Mouse (Mus musculus) hindbrain, embryonic 12.5 days (tissue): ENCODE measurements around the gene Fbln1. TPM values are rescaled to one million over a fixed set of nuclear protein-coding genes. Genes with fewer than 3 reads are reported as not detected.
A peak's percentile ranks its signal among the peaks of the same experiment; 100 is the strongest.

Source experiments
- ATAC-seq: fragments of 200-750 bp; cut with Nextera tagmentation; 2 replicates; pipeline ENCODE4 v1.8.0; 2017; ENCODE audit warnings: moderate TSS enrichment; ENCODE audit not compliant: low FRiP score
- H3K27ac ChIP-seq: fragments of 300-500 bp; sonication (generic); 2 replicates; pipeline ENCODE4 v1.5.1; 2016; ENCODE audit warnings: mild to moderate bottlenecking
- H3K27me3 ChIP-seq: fragments of 300-500 bp; sonication (generic); 2 replicates; pipeline ENCODE4 v1.6.1; 2016; ENCODE audit warnings: mild to moderate bottlenecking
- H3K36me3 ChIP-seq: fragments of 300-500 bp; sonication (generic); 2 replicates; pipeline ENCODE4 v1.6.1; 2016; ENCODE audit warnings: mild to moderate bottlenecking
- H3K4me1 ChIP-seq: fragments of 300-500 bp; sonication (generic); 2 replicates; pipeline ENCODE4 v1.6.1; 2016
- H3K4me2 ChIP-seq: fragments of 300-500 bp; sonication (generic); replicated peaks from 2 replicates; pipeline ENCODE4 v1.6.1; 2016; ENCODE audit warnings: mild to moderate bottlenecking
- H3K4me3 ChIP-seq: fragments of 300-500 bp; sonication (generic); 2 replicates; pipeline ENCODE4 v1.5.1; 2016; ENCODE audit warnings: mild to moderate bottlenecking
- H3K9ac ChIP-seq: fragments of 300-500 bp; sonication (generic); 2 replicates; pipeline ENCODE4 v1.6.1; 2016; ENCODE audit warnings: mild to moderate bottlenecking, moderate library complexity
- H3K9me3 ChIP-seq: fragments of 300-500 bp; sonication (generic); replicated peaks from 2 replicates; pipeline ENCODE4 v1.6.1; 2016; ENCODE audit warnings: mild to moderate bottlenecking
- WGBS: fragments of 180-500 bp; shearing (Covaris S2); methylation state at CpG from one replicate; pipeline ENCODE4 v1.1.7; 2016; 5-methylcytosine and 5-hydroxymethylcytosine counted together
- polyA plus RNA-seq: library from polyadenylated mRNA; unstranded; fragments of >200 nt; fragmentation: Nextera tagmentation; extraction: Ambion mirVana; gene quantifications from 2 replicates; pipeline ENCODE4 v1.2.1, GENCODE M21; 2016

Gene Fbln1
- polyA plus RNA-seq, result 110 and 127 TPM in 2 replicates

GRCm38 (mm10) chr15:85205792-85206702, at the start of gene Fbln1:
Gene Fbln1, plus strand, starts transcription at chr15:85205949.
- peaks cover 17% of the 10 kb centered on the region for H3K27me3 ChIP-seq
- WGBS, result under 1% methylated on average over 64 of the region's 64 CpGs
- peaks cover 6% of the 10 kb centered on the region; the same call in 1 of the 2 replicates for H3K36me3 ChIP-seq

GRCm38 (mm10) chr15:85156198-85156597, 49.6 kb upstream of the Fbln1 start:
- Histone ChIP-seq H3K9ac (no peak overlapping the region), H3K27me3 (no peaks in the 10 kb centered on the region), H3K4me1 (no peaks in the 10 kb centered on the region), H3K9me3 (no peaks in the 10 kb centered on the region), H3K27ac (no peak overlapping the region), H3K4me3 (no peak overlapping the region), H3K4me2 (no peak overlapping the region), H3K36me3 (no peaks in the 10 kb centered on the region)
- no peak for ATAC-seq
- 74% methylated on average over 4 of the region's 4 CpGs for WGBS

More at GRCm38 (mm10) chr15:85205792-85206702, at the start of gene Fbln1:
- H3K27ac ChIP-seq, result peak within 1 kb of the TSS; percentile 46
- no peaks in the 10 kb centered on the region for H3K9me3 ChIP-seq
- H3K4me1 ChIP-seq, result peaks cover 24% of the 10 kb centered on the region
- peak within 1 kb of the TSS; percentile 94 for H3K4me2 ChIP-seq
- ATAC-seq, result peak; percentile 78
- peak within 1 kb of the TSS; percentile 78 for H3K9ac ChIP-seq
- H3K4me3 ChIP-seq, result peak within 1 kb of the TSS; percentile 66

GRCm38 (mm10) chr15:85161416-85161815, 44.3 kb upstream of the Fbln1 start:
- Histone ChIP-seq H3K4me1 (peaks cover 10% of the 10 kb centered on the region), H3K9ac (no peak overlapping the region), H3K4me3 (no peak overlapping the region), H3K27me3 (no peaks in the 10 kb centered on the region), H3K36me3 (no peaks in the 10 kb centered on the region), H3K4me2 (no peak overlapping the region), H3K9me3 (no peaks in the 10 kb centered on the region), H3K27ac (no peak overlapping the region)
- ATAC-seq, result no peak

GRCm38 (mm10) chr15:85162693-85163663, 42.8 kb upstream of the Fbln1 start:
- H3K9ac ChIP-seq, result no peak overlapping the region
- H3K4me2 ChIP-seq, result no peak overlapping the region
- WGBS, result 64% methylated on average over 21 of the region's 21 CpGs
- peaks cover 18% of the 10 kb centered on the region for H3K4me1 ChIP-seq
- H3K9me3 ChIP-seq, result no peaks in the 10 kb centered on the region
- ATAC-seq, result no peak
- H3K27ac ChIP-seq, result no peak overlapping the region
- no peak overlapping the region for H3K4me3 ChIP-seq
- H3K36me3 ChIP-seq, result no peaks in the 10 kb centered on the region
- no peaks in the 10 kb centered on the region for H3K27me3 ChIP-seq

GRCm38 (mm10) chr15:85166433-85166933, 39.3 kb upstream of the Fbln1 start:
- no peaks in the 10 kb centered on the region for H3K36me3 ChIP-seq
- peaks cover 3% of the 10 kb centered on the region; the same call in 1 of the 2 replicates for H3K27me3 ChIP-seq
- peak overlapping the region; percentile 52 for H3K27ac ChIP-seq
- peak overlapping the region; percentile 38; the same call in 1 of the 2 replicates for H3K9ac ChIP-seq
- peaks cover 18% of the 10 kb centered on the region for H3K4me1 ChIP-seq
- 15% methylated on average over 11 of the region's 11 CpGs for WGBS
- H3K4me2 ChIP-seq, result peak overlapping the region; percentile 14; the same call in 1 of the 2 replicates
- peak; percentile 48; the same call in 1 of the 2 replicates for ATAC-seq
- H3K9me3 ChIP-seq, result no peaks in the 10 kb centered on the region
- no peak overlapping the region for H3K4me3 ChIP-seq

- no peak overlapping the region for H3K9ac ChIP-seq
- peaks cover 18% of the 10 kb centered on the region for H3K4me1 ChIP-seq
- 51% methylated on average over 12 of the region's 12 CpGs for WGBS
- no peak overlapping the region for H3K4me2 ChIP-seq
- no peak overlapping the region for H3K4me3 ChIP-seq
- peak overlapping the region; percentile 52; the same call in 1 of the 2 replicates for H3K27ac ChIP-seq
- H3K27me3 ChIP-seq, result peaks cover 3% of the 10 kb centered on the region; the same call in 1 of the 2 replicates
- ATAC-seq, result no peak
- no peaks in the 10 kb centered on the region for H3K36me3 ChIP-seq
- no peaks in the 10 kb centered on the region for H3K9me3 ChIP-seq
These were observed 38.6 kb upstream of the Fbln1 start for GRCm38 (mm10) chr15:85167086-85167679.

GRCm38 (mm10) chr15:85172054-85172453, 33.7 kb upstream of the Fbln1 start:
- Histone ChIP-seq H3K27ac (no peak overlapping the region), H3K9me3 (no peaks in the 10 kb centered on the region), H3K4me3 (no peak overlapping the region), H3K36me3 (no peaks in the 10 kb centered on the region), H3K4me1 (peaks cover 3% of the 10 kb centered on the region), H3K4me2 (no peak overlapping the region), H3K27me3 (peaks cover 3% of the 10 kb centered on the region; the same call in 1 of the 2 replicates), H3K9ac (no peak overlapping the region)
- 71% methylated on average over 2 of the region's 2 CpGs for WGBS
- no peak for ATAC-seq

- H3K27me3 ChIP-seq, result peaks cover 3% of the 10 kb centered on the region; the same call in 1 of the 2 replicates
- H3K4me1 ChIP-seq, result no peaks in the 10 kb centered on the region
- H3K9ac ChIP-seq, result no peak overlapping the region
- no peak overlapping the region for H3K27ac ChIP-seq
- H3K4me2 ChIP-seq, result no peak overlapping the region
- no peak for ATAC-seq
- H3K36me3 ChIP-seq, result no peaks in the 10 kb centered on the region
- no peaks in the 10 kb centered on the region for H3K9me3 ChIP-seq
- H3K4me3 ChIP-seq, result no peak overlapping the region
- WGBS, result 68% methylated on average over 8 of the region's 8 CpGs
These were observed 32.3 kb upstream of the Fbln1 start for GRCm38 (mm10) chr15:85173425-85173824.

GRCm38 (mm10) chr15:85174060-85174459, 31.7 kb upstream of the Fbln1 start:
- Histone ChIP-seq H3K36me3 (no peaks in the 10 kb centered on the region), H3K9me3 (no peaks in the 10 kb centered on the region), H3K27me3 (no peaks in the 10 kb centered on the region), H3K4me3 (no peak overlapping the region), H3K4me1 (no peaks in the 10 kb centered on the region), H3K9ac (no peak overlapping the region), H3K27ac (no peak overlapping the region), H3K4me2 (no peak overlapping the region)
- ATAC-seq, result no peak
- WGBS, result 75% methylated on average over 10 of the region's 10 CpGs

GRCm38 (mm10) chr15:85177576-85177975, 28.2 kb upstream of the Fbln1 start:
- Histone ChIP-seq H3K9me3 (no peaks in the 10 kb centered on the region), H3K27me3 (no peaks in the 10 kb centered on the region), H3K4me2 (no peak overlapping the region), H3K27ac (no peak overlapping the region), H3K4me1 (0 out of 2 replicates have a peak, but pooled peaks cover 2% of the 10 kb centered on the region), H3K36me3 (no peaks in the 10 kb centered on the region), H3K9ac (no peak overlapping the region), H3K4me3 (no peak overlapping the region)
- ATAC-seq, result no peak
- 63% methylated on average over 8 of the region's 8 CpGs for WGBS

- Histone ChIP-seq H3K9me3 (no peaks in the 10 kb centered on the region), H3K4me1 (0 out of 2 replicates have a peak, but pooled peaks cover 2% of the 10 kb centered on the region), H3K36me3 (no peaks in the 10 kb centered on the region), H3K4me2 (no peak overlapping the region), H3K27me3 (no peaks in the 10 kb centered on the region), H3K9ac (no peak overlapping the region), H3K4me3 (no peak overlapping the region), H3K27ac (no peak overlapping the region)
- ATAC-seq, result no peak
- 76% methylated on average over 6 of the region's 6 CpGs for WGBS
These were observed 27.6 kb upstream of the Fbln1 start for GRCm38 (mm10) chr15:85178172-85178571.
